Mouse (Mus musculus) lung, postnatal 0 days (tissue): Measurements from ENCODE around the gene Cep112. TPM values are rescaled to one million over a fixed set of nuclear protein-coding genes. Genes with fewer than 3 reads are reported as not detected.

Experiments used
- ATAC-seq: fragments of 200-750 bp; cut with Nextera tagmentation; 2 replicates; pipeline ENCODE4 v1.8.0; 2017; ENCODE audit warnings: moderate library complexity
- DNase-seq: peaks from one replicate; pipeline ENCODE4 v3.0.0-alpha.2; 2016; ENCODE audit warnings: low spot score
- H3K27ac ChIP-seq: fragments of 300-500 bp; sonication (generic); 2 replicates; pipeline ENCODE4 v1.5.1; 2014; ENCODE audit warnings: antibody characterized with exemption, mild to moderate bottlenecking, low read length, mixed read lengths
- H3K27me3 ChIP-seq: fragments of 300-500 bp; sonication (generic); replicated peaks from 2 replicates; pipeline ENCODE4 v1.6.1; 2014; ENCODE audit warnings: low read length, mixed read lengths; ENCODE audit not compliant: insufficient read depth
- H3K36me3 ChIP-seq: fragments of 300-500 bp; sonication (generic); 2 replicates; pipeline ENCODE4 v1.6.1; 2014; ENCODE audit warnings: low read length, mixed read lengths; ENCODE audit not compliant: insufficient read depth
- H3K4me1 ChIP-seq: fragments of 300-500 bp; sonication (generic); 2 replicates; pipeline ENCODE4 v1.6.1; 2014; ENCODE audit warnings: antibody characterized with exemption, low read depth, low read length, mixed read lengths; ENCODE audit not compliant: insufficient read depth
- H3K4me2 ChIP-seq: fragments of 300-500 bp; sonication (generic); replicated peaks from 2 replicates; pipeline ENCODE4 v1.6.1; 2014; ENCODE audit warnings: low read depth, mild to moderate bottlenecking, low read length, moderate library complexity, mixed read lengths
- H3K4me3 ChIP-seq: fragments of 300-500 bp; sonication (generic); 2 replicates; pipeline ENCODE4 v1.5.1; 2014; ENCODE audit warnings: low read depth, low read length
- H3K9ac ChIP-seq: fragments of 300-500 bp; sonication (generic); replicated peaks from 2 replicates; pipeline ENCODE4 v1.6.1; 2014; ENCODE audit warnings: low read depth, mild to moderate bottlenecking
- H3K9me3 ChIP-seq: fragments of 300-500 bp; sonication (generic); 2 replicates; pipeline ENCODE4 v1.6.1; 2016; ENCODE audit warnings: low read length, mixed read lengths
- CTCF ChIP-seq: IDR thresholded peaks from 2 replicates; pipeline ENCODE4 v1.5.1; 2016; ENCODE audit warnings: antibody characterized with exemption, mild to moderate bottlenecking
- EP300 ChIP-seq: IDR thresholded peaks from 2 replicates; pipeline ENCODE4 v1.6.1; 2016; ENCODE audit warnings: antibody characterized with exemption, mild to moderate bottlenecking, control low read depth
- WGBS: fragments of 180-500 bp; shearing (Covaris S2); extraction: QIAGEN DNeasy Blood & Tissue Kit; methylation state at CpG from one replicate; pipeline ENCODE4 v1.1.7; 2014; 5-methylcytosine and 5-hydroxymethylcytosine counted together
- polyA plus RNA-seq: library from polyadenylated mRNA; unstranded; fragments of >200 nt; fragmentation: Nextera tagmentation; extraction: Ambion mirVana; gene quantifications from 2 replicates; pipeline ENCODE4 v1.2.1, GENCODE M21; 2015

Cep112 gene
- polyA plus RNA-seq, 1 experiment from 2014 or later = 6.4 TPM

GRCm38 (mm10) chr11:108827321-108827720 is 402.3 kb downstream of the Cep112 start:
- no peak overlapping the region for H3K9ac ChIP-seq
- TF ChIP-seq EP300 (no peak), CTCF (no peak)
- no peak overlapping the region for H3K27ac ChIP-seq
- ATAC-seq (no peak), DNase-seq (no peak)
- no peaks in the 10 kb centered on the region for H3K36me3 ChIP-seq
- no peak overlapping the region for H3K4me2 ChIP-seq
- H3K9me3 ChIP-seq = no peaks in the 10 kb centered on the region
- no peaks in the 10 kb centered on the region for H3K4me1 ChIP-seq
- no peak overlapping the region for H3K4me3 ChIP-seq
- H3K27me3 ChIP-seq = no peaks in the 10 kb centered on the region

- no peak overlapping the region for H3K4me2 ChIP-seq
- no peaks in the 10 kb centered on the region for H3K36me3 ChIP-seq
- 63% methylated on average over 4 of the region's 4 CpGs for WGBS
- TF ChIP-seq EP300 = no peak
- H3K4me1 ChIP-seq = no peaks in the 10 kb centered on the region
- ATAC-seq = no peak
- H3K9me3 ChIP-seq = no peaks in the 10 kb centered on the region
- H3K27me3 ChIP-seq = no peaks in the 10 kb centered on the region
- no peak overlapping the region for H3K27ac ChIP-seq
- H3K4me3 ChIP-seq = no peak overlapping the region
- H3K9ac ChIP-seq = no peak overlapping the region
- DNase-seq = no peak
Observed at GRCm38 (mm10) chr11:108828374-108829025, 403.5 kb downstream of the Cep112 start.

- TF ChIP-seq CTCF = no peak
- no peak for TF ChIP-seq EP300
- WGBS = 98% methylated on average over 4 of the region's 4 CpGs
- Histone ChIP-seq H3K4me1 (no peaks in the 10 kb centered on the region), H3K27me3 (no peaks in the 10 kb centered on the region), H3K27ac (no peak overlapping the region), H3K9ac (no peak overlapping the region), H3K4me3 (no peak overlapping the region), H3K9me3 (no peaks in the 10 kb centered on the region), H3K4me2 (no peak overlapping the region), H3K36me3 (no peaks in the 10 kb centered on the region)
- ATAC-seq (no peak), DNase-seq (no peak)
Observed at GRCm38 (mm10) chr11:108836706-108837105, 411.7 kb downstream of the Cep112 start.

- no peak for ATAC-seq
- no peak for DNase-seq
- no peak overlapping the region for H3K27ac ChIP-seq
Observed at GRCm38 (mm10) chr11:108840195-108840594, 415.2 kb downstream of the Cep112 start.

GRCm38 (mm10) chr11:108842765-108843164 is 417.8 kb downstream of the Cep112 start:
- ATAC-seq (no peak), DNase-seq (no peak)
- no peaks in the 10 kb centered on the region for H3K27me3 ChIP-seq
- H3K36me3 ChIP-seq = no peaks in the 10 kb centered on the region
- no peaks in the 10 kb centered on the region for H3K4me1 ChIP-seq
- H3K9me3 ChIP-seq = no peaks in the 10 kb centered on the region
- no peak overlapping the region for H3K4me2 ChIP-seq
- no peak overlapping the region for H3K9ac ChIP-seq
- no peak overlapping the region for H3K4me3 ChIP-seq
- H3K27ac ChIP-seq = no peak overlapping the region
- 30% methylated on average over 2 of the region's 2 CpGs for WGBS
- no peak for TF ChIP-seq EP300

More at GRCm38 (mm10) chr11:108840195-108840594, 415.2 kb downstream of the Cep112 start:
- H3K4me3 ChIP-seq = no peak overlapping the region
- H3K36me3 ChIP-seq = no peaks in the 10 kb centered on the region
- TF ChIP-seq EP300 = no peak
- H3K9me3 ChIP-seq = no peaks in the 10 kb centered on the region
- no peak overlapping the region for H3K4me2 ChIP-seq
- no peak overlapping the region for H3K9ac ChIP-seq
- no peaks in the 10 kb centered on the region for H3K27me3 ChIP-seq
- 65% methylated on average over 3 of the region's 3 CpGs for WGBS
- no peaks in the 10 kb centered on the region for H3K4me1 ChIP-seq

GRCm38 (mm10) chr11:108845971-108846370 is 421.0 kb downstream of the Cep112 start:
- Histone ChIP-seq H3K4me3 (no peak overlapping the region), H3K4me1 (no peaks in the 10 kb centered on the region), H3K27ac (no peak overlapping the region), H3K27me3 (no peaks in the 10 kb centered on the region), H3K9ac (no peak overlapping the region), H3K9me3 (no peaks in the 10 kb centered on the region), H3K36me3 (no peaks in the 10 kb centered on the region), H3K4me2 (no peak overlapping the region)
- no peak for TF ChIP-seq CTCF
- TF ChIP-seq EP300 = no peak
- ATAC-seq (no peak), DNase-seq (peak; percentile 63)
- 36% methylated on average over 2 of the region's 2 CpGs for WGBS

GRCm38 (mm10) chr11:108846479-108846878 is 421.5 kb downstream of the Cep112 start:
- TF ChIP-seq CTCF = no peak
- no peak for TF ChIP-seq EP300
- Histone ChIP-seq H3K4me2 (no peak overlapping the region), H3K27me3 (no peaks in the 10 kb centered on the region), H3K9me3 (no peaks in the 10 kb centered on the region), H3K36me3 (no peaks in the 10 kb centered on the region), H3K4me1 (no peaks in the 10 kb centered on the region), H3K4me3 (no peak overlapping the region), H3K27ac (no peak overlapping the region), H3K9ac (no peak overlapping the region)
- DNase-seq (no peak), ATAC-seq (no peak)
- 91% methylated on average over 3 of the region's 3 CpGs for WGBS
